28 mouse cellular contexts compared by ENCODE assay signal in the genomic region with DNA sequence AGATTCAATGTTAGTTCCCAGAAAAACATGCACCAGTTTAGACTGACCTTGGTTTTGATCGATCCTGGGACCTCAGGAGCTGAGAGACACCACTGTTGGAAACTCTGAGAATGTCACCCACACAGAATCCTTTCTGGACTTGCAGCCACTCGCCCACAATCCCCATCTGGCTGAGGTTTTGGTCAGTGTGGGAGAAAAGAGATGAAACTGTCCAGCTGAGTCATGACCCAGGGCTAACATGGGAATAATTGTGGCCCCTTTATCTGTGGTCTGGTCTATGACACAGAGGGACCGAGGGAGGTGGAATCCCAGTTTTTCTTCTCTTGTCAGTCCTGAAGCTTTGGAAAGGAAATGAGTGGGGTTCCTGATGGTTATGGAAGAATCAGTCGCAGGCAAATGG.
A peak's percentile ranks its signal among the peaks of the same experiment; 100 is the strongest.
DNase-seq lines count a peak whose midpoint lies in the region; ATAC-seq and TF ChIP-seq lines count a peak whose summit lies in the region.
"Had no signal": no experiment of that assay in that cellular context is flagged by ENCODE, and none has a peak within 500 bp of the region (broad histone marks: within the 10 kb centered on the region; RNA-seq: fewer than 3 reads in every experiment).

No protein-coding gene starts in this region.

- no peak overlapping the region for H3K4me3 ChIP-seq in limb, embryonic 14.5 days (replicated peaks; ENCODE audit: low read length)
- H3K4me3 ChIP-seq in limb, embryonic 10.5 days, result no peak overlapping the region
- no peak overlapping the region for H3K4me3 ChIP-seq in embryonic fibroblast, embryonic 13.5 days (ENCODE audit: insufficient read depth, low read length)
- no peak overlapping the region for H3K4me3 ChIP-seq in myocyte
- H3K4me3 ChIP-seq in forebrain, embryonic 16.5 days (replicated peaks; ENCODE audit: low read length), result no peak overlapping the region
- H3K4me3 ChIP-seq: gastrocnemius, adult 2 months; heart, embryonic 12.5 days; heart, embryonic 15.5 days had no signal

- H3K9me3 ChIP-seq in limb, embryonic 14.5 days (ENCODE audit: control insufficient read depth, low read length), result no peaks in the 10 kb centered on the region
- no peaks in the 10 kb centered on the region for H3K9me3 ChIP-seq in limb, embryonic 10.5 days (replicated peaks)
- no peaks in the 10 kb centered on the region for H3K9me3 ChIP-seq in forebrain, embryonic 16.5 days (ENCODE audit: control insufficient read depth, low read length)
- H3K9me3 ChIP-seq: heart, embryonic 12.5 days; heart, embryonic 15.5 days had no signal

- H3K4me2 ChIP-seq in limb, embryonic 14.5 days (replicated peaks; ENCODE audit: low read depth, low read length, severe bottlenecking), result no peak overlapping the region
- peak overlapping the region; percentile 58 for H3K4me2 ChIP-seq in myocyte (ENCODE audit: low read depth)
- H3K4me2 ChIP-seq in forebrain, embryonic 16.5 days (ENCODE audit: low read length), result no peak overlapping the region
- H3K4me2 ChIP-seq: heart, embryonic 12.5 days; heart, embryonic 15.5 days; hindbrain, embryonic 14.5 days had no signal

- 0 out of 2 replicates have a peak overlapping the region, but pooled peaks have one; percentile 2 for H3K27ac ChIP-seq in limb, embryonic 14.5 days (replicated peaks; ENCODE audit: low read depth, low read length)
- H3K27ac ChIP-seq in limb, embryonic 10.5 days, result no peak overlapping the region
- peak overlapping the region; percentile 60 for H3K27ac ChIP-seq in embryonic fibroblast, embryonic 13.5 days (ENCODE audit: insufficient read depth, low read length)
- H3K27ac ChIP-seq in forebrain, embryonic 16.5 days (ENCODE audit: low read length), result no peak overlapping the region
- H3K27ac ChIP-seq: gastrocnemius, adult 2 months; heart, embryonic 15.5 days; hindbrain, embryonic 14.5 days; hindbrain, postnatal 0 days had no signal

- H3K27me3 ChIP-seq in limb, embryonic 14.5 days (ENCODE audit: control insufficient read depth, insufficient read depth, low read length), result no peaks in the 10 kb centered on the region
- no peaks in the 10 kb centered on the region for H3K27me3 ChIP-seq in limb, embryonic 10.5 days (ENCODE audit: low read depth, poor library complexity, severe bottlenecking)
- no peaks in the 10 kb centered on the region for H3K27me3 ChIP-seq in myocyte (ENCODE audit: control insufficient read depth, insufficient read depth, insufficient read length)
- no peaks in the 10 kb centered on the region for H3K27me3 ChIP-seq in forebrain, embryonic 16.5 days (replicated peaks; ENCODE audit: control insufficient read depth, insufficient read depth, low read length)
- H3K27me3 ChIP-seq: CH12.LX; heart, embryonic 12.5 days; heart, embryonic 15.5 days had no signal

- no peak for TF ChIP-seq POLR2A in limb, embryonic 14.5 days (IDR thresholded peaks at IDR 0.05; ENCODE audit: borderline replicate concordance, extremely low read depth, insufficient read depth, insufficient read length)
- no peak for TF ChIP-seq POLR2A in embryonic fibroblast, embryonic 13.5 days (IDR thresholded peaks at IDR 0.05; ENCODE audit: low read depth, low read length)
- no peak for TF ChIP-seq POLR2A in myocyte (IDR thresholded peaks at IDR 0.05; ENCODE audit: insufficient read length, low read depth)

- H3K9ac ChIP-seq in limb, embryonic 14.5 days (ENCODE audit: low read depth, low read length, severe bottlenecking), result no peak overlapping the region
- no peak overlapping the region for H3K9ac ChIP-seq in forebrain, embryonic 16.5 days (replicated peaks; ENCODE audit: low read depth, low read length)
- H3K9ac ChIP-seq: heart, embryonic 12.5 days; heart, embryonic 15.5 days; hindbrain, embryonic 14.5 days had no signal

- H3ac ChIP-seq in myocyte (ENCODE audit: control insufficient read depth, insufficient read length), result no peak overlapping the region

- no peaks in the 10 kb centered on the region for H3K36me3 ChIP-seq in limb, embryonic 14.5 days (ENCODE audit: control insufficient read depth, insufficient read depth, low read length)
- no peaks in the 10 kb centered on the region for H3K36me3 ChIP-seq in limb, embryonic 10.5 days
- H3K36me3 ChIP-seq in myocyte (ENCODE audit: control insufficient read depth, insufficient read depth), result no peaks in the 10 kb centered on the region
- no peaks in the 10 kb centered on the region for H3K36me3 ChIP-seq in forebrain, embryonic 16.5 days (ENCODE audit: control insufficient read depth, insufficient read depth)
- H3K36me3 ChIP-seq: G1E; heart, embryonic 12.5 days; heart, embryonic 15.5 days had no signal

- WGBS in limb, embryonic 14.5 days, result 74% methylated on average over 4 of the region's 4 CpGs
- 93% methylated on average over 4 of the region's 4 CpGs for WGBS in limb, embryonic 10.5 days
- 88% methylated on average over 4 of the region's 4 CpGs for WGBS in forebrain, embryonic 16.5 days

- no peaks in the 10 kb centered on the region for H3K79me2 ChIP-seq in myocyte (ENCODE audit: control insufficient read depth, insufficient read depth)

- TF ChIP-seq CTCF in embryonic fibroblast, embryonic 13.5 days (IDR thresholded peaks at IDR 0.05; ENCODE audit: borderline replicate concordance, insufficient read depth, low read length), result no peak

- DNase-seq in limb, embryonic 14.5 days (ENCODE audit: low spot score), result no peak
- DNase-seq in limb, embryonic 10.5 days (ENCODE audit: low spot score), result no peak
- DNase-seq in Muller cell, postnatal 12 days (ENCODE audit: inconsistent ontology term), result peak; percentile 84
- DNase-seq in heart, postnatal 10 days, result no peak
- DNase-seq in kidney, postnatal 25 days, result no peak
- DNase-seq: adrenal gland, adult 2 months; adrenal gland, postnatal 14 days; cerebellum, adult 18-20 months; cerebellum, adult 9-10 months; cerebellum, postnatal 14 days; gastrocnemius, adult 2 months; gastrocnemius, postnatal 36 days; heart, adult 11 months; heart, postnatal 14 days; heart, postnatal 4 days; kidney, adult 18-20 months had no signal

- intact Hi-C loops in heart, postnatal 10 days (cut with DNase I), result no loop called here

- no peak for ATAC-seq in limb, embryonic 14.5 days (ENCODE audit: low FRiP score, low read depth)
- ATAC-seq in forebrain, embryonic 16.5 days, result no peak
- ATAC-seq: forebrain, embryonic 14.5 days; hindbrain, postnatal 0 days; inflammation-experienced regulatory T-cells, adult 6 months; intestine, embryonic 16.5 days had no signal

- peaks cover 16% of the 10 kb centered on the region; the same call in 1 of the 2 replicates for H3K4me1 ChIP-seq in limb, embryonic 14.5 days (ENCODE audit: control insufficient read depth, insufficient read depth, low read length)
- H3K4me1 ChIP-seq in limb, embryonic 10.5 days, result peaks cover 11% of the 10 kb centered on the region
- H3K4me1 ChIP-seq in embryonic fibroblast, embryonic 13.5 days (ENCODE audit: control insufficient read depth, insufficient read depth, low read length), result peaks cover 12% of the 10 kb centered on the region
- H3K4me1 ChIP-seq in forebrain, embryonic 16.5 days (replicated peaks; ENCODE audit: control insufficient read depth, insufficient read depth, low read length), result no peaks in the 10 kb centered on the region
- H3K4me1 ChIP-seq: heart, embryonic 12.5 days; heart, embryonic 15.5 days had no signal

TF ChIP-seq in myocyte, 11 proteins besides CTCF, POLR2A, EP300 and RAD21:
- TF ChIP-seq POLR2AphosphoS2 (IDR thresholded peaks at IDR 0.05; ENCODE audit: insufficient read length, low read depth), result no peak
- TF ChIP-seq USF1 (IDR thresholded peaks at IDR 0.05; ENCODE audit: low read depth), result no peak
- no peak for TF ChIP-seq CEBPB (IDR thresholded peaks at IDR 0.05; ENCODE audit: insufficient read depth, poor library complexity, severe bottlenecking)
- no peak for TF ChIP-seq TCF3 (IDR thresholded peaks at IDR 0.05; ENCODE audit: insufficient read length, low read depth)
- TF ChIP-seq MYOG (IDR thresholded peaks at IDR 0.05; ENCODE audit: control insufficient read depth in 1 of 3, insufficient read depth in 1 of 3, insufficient read length in 2 of 3, low read depth in 2 of 3), result peak in 1 of 3 experiments; percentile 37
- peak in 1 of 3 experiments; percentile 38 for TF ChIP-seq MYOD1 (IDR thresholded peaks at IDR 0.05; ENCODE audit: control insufficient read depth in 1 of 3, insufficient read length in 2 of 3, low read depth in 2 of 3)
- TF ChIP-seq E2F4 (IDR thresholded peaks at IDR 0.05; ENCODE audit: insufficient read depth), result no peak
- TF ChIP-seq REST (IDR thresholded peaks at IDR 0.05; ENCODE audit: insufficient read depth, insufficient read length), result no peak
- TF ChIP-seq SRF (IDR thresholded peaks at IDR 0.05; ENCODE audit: control insufficient read depth, insufficient read length, low read depth), result no peak
- no peak for TF ChIP-seq MAX (IDR thresholded peaks at IDR 0.05; ENCODE audit: low read depth)
- TF ChIP-seq TCF12 (IDR thresholded peaks at IDR 0.05; ENCODE audit: insufficient read depth, poor library complexity, severe bottlenecking), result peak; percentile 52
TF ChIP-seq in myocyte: peak in this region for 3.

Comparison
In these comparisons a context has a peak if more than half of its experiments do, and no peak if none do; other contexts are left out.
1. H3K27ac ChIP-seq: peak in limb, embryonic 14.5 days (single experiment) and embryonic fibroblast, embryonic 13.5 days (single experiment); none in limb, embryonic 10.5 days (single experiment) and forebrain, embryonic 16.5 days (single experiment).